ENCODE assay signal across 24 mouse cellular contexts in genomic region chr2:127376423-127377051, GRCm38 (mm10). TPM values are rescaled to one million over a fixed set of nuclear protein-coding genes. Genes with fewer than 3 reads are reported as not detected.
DNase-seq lines count a peak whose midpoint lies in the region; ATAC-seq lines count a peak whose summit lies in the region.
"Had no signal": no experiment of that assay in that cellular context is flagged by ENCODE, and none has a peak within 500 bp of the region (broad histone marks: within the 10 kb centered on the region; RNA-seq: fewer than 3 reads in every experiment).

No protein-coding gene starts in this region.

- no peak overlapping the region for H3K4me2 ChIP-seq in kidney, embryonic 15.5 days
- peak overlapping the region; percentile 63 for H3K4me2 ChIP-seq in liver, embryonic 16.5 days (ENCODE audit: low read depth, low read length)
- no peak overlapping the region for H3K4me2 ChIP-seq in midbrain, embryonic 16.5 days (ENCODE audit: low read length)
- H3K4me2 ChIP-seq: embryonic facial prominence, embryonic 12.5 days; hindbrain, embryonic 13.5 days; neural tube, embryonic 12.5 days had no signal

- no peak for ATAC-seq in kidney, embryonic 15.5 days (replicated peaks; ENCODE audit: low FRiP score)
- ATAC-seq in liver, embryonic 16.5 days (ENCODE audit: low read depth) = no peak
- no peak for ATAC-seq in midbrain, embryonic 16.5 days
- ATAC-seq: forebrain, embryonic 14.5 days; Patski had no signal

- peaks cover 22% of the 10 kb centered on the region for H3K4me1 ChIP-seq in kidney, embryonic 15.5 days
- H3K4me1 ChIP-seq in liver, embryonic 16.5 days (ENCODE audit: control insufficient read depth, low read depth, low read length) = peaks cover 73% of the 10 kb centered on the region
- H3K4me1 ChIP-seq in midbrain, embryonic 16.5 days (ENCODE audit: control insufficient read depth, insufficient read depth, low read length) = 0 out of 2 replicates have a peak, but pooled peaks cover 2% of the 10 kb centered on the region
- H3K4me1 ChIP-seq: embryonic facial prominence, embryonic 12.5 days had no signal

- 71% methylated on average over 6 of the region's 6 CpGs for WGBS in kidney, embryonic 15.5 days
- WGBS in liver, embryonic 16.5 days (ENCODE audit: insufficient replicate concordance) = 72% methylated on average over 6 of the region's 6 CpGs
- 80% methylated on average over 6 of the region's 6 CpGs for WGBS in midbrain, embryonic 16.5 days

- no peak overlapping the region for H3K27ac ChIP-seq in kidney, embryonic 15.5 days
- H3K27ac ChIP-seq in liver, embryonic 16.5 days (ENCODE audit: low read length) = no peak overlapping the region; the same call in 1 of the 2 replicates
- no peak overlapping the region for H3K27ac ChIP-seq in midbrain, embryonic 16.5 days (ENCODE audit: low read length)
- H3K27ac ChIP-seq: embryonic facial prominence, embryonic 12.5 days; gastrocnemius, adult 2 months; heart, embryonic 13.5 days; hindbrain, embryonic 13.5 days; neural tube, embryonic 12.5 days had no signal

- H3K9me3 ChIP-seq in kidney, embryonic 15.5 days (replicated peaks) = no peaks in the 10 kb centered on the region
- no peaks in the 10 kb centered on the region for H3K9me3 ChIP-seq in liver, embryonic 16.5 days (replicated peaks; ENCODE audit: control insufficient read depth, low read length)
- H3K9me3 ChIP-seq in midbrain, embryonic 16.5 days (replicated peaks; ENCODE audit: control insufficient read depth, low read length, poor library complexity, severe bottlenecking) = no peaks in the 10 kb centered on the region
- H3K9me3 ChIP-seq: embryonic facial prominence, embryonic 12.5 days; G1E; heart, embryonic 13.5 days; hindbrain, embryonic 13.5 days; neural tube, embryonic 12.5 days had no signal

- no peaks in the 10 kb centered on the region for H3K27me3 ChIP-seq in kidney, embryonic 15.5 days
- H3K27me3 ChIP-seq in liver, embryonic 16.5 days (ENCODE audit: control insufficient read depth, insufficient read depth, low read depth, low read length) = no peaks in the 10 kb centered on the region
- no peaks in the 10 kb centered on the region for H3K27me3 ChIP-seq in midbrain, embryonic 16.5 days (ENCODE audit: control insufficient read depth, insufficient read depth, low read depth, low read length)
- H3K27me3 ChIP-seq: embryonic facial prominence, embryonic 12.5 days; heart, embryonic 13.5 days; neural tube, embryonic 12.5 days; Patski had no signal

- H3K9ac ChIP-seq in kidney, embryonic 15.5 days = no peak overlapping the region
- H3K9ac ChIP-seq in liver, embryonic 16.5 days (ENCODE audit: low read depth, low read length) = peak overlapping the region; percentile 9
- no peak overlapping the region for H3K9ac ChIP-seq in midbrain, embryonic 16.5 days (ENCODE audit: low read depth, low read length)
- H3K9ac ChIP-seq: embryonic facial prominence, embryonic 12.5 days; heart, embryonic 13.5 days; hindbrain, embryonic 13.5 days; neural tube, embryonic 12.5 days had no signal

- H3K36me3 ChIP-seq in kidney, embryonic 15.5 days = no peaks in the 10 kb centered on the region
- no peaks in the 10 kb centered on the region for H3K36me3 ChIP-seq in liver, embryonic 16.5 days (ENCODE audit: control insufficient read depth, insufficient read depth)
- no peaks in the 10 kb centered on the region for H3K36me3 ChIP-seq in midbrain, embryonic 16.5 days (ENCODE audit: control insufficient read depth, insufficient read depth, low read length)
- H3K36me3 ChIP-seq: embryonic facial prominence, embryonic 12.5 days; G1E; heart, embryonic 13.5 days; hindbrain, embryonic 13.5 days; neural tube, embryonic 12.5 days had no signal

- H3K4me3 ChIP-seq in kidney, embryonic 15.5 days (replicated peaks) = no peak overlapping the region
- H3K4me3 ChIP-seq in liver, embryonic 16.5 days (ENCODE audit: low read depth, low read length) = no peak overlapping the region
- no peak overlapping the region for H3K4me3 ChIP-seq in midbrain, embryonic 16.5 days (ENCODE audit: low read depth, low read length)
- H3K4me3 ChIP-seq: embryonic facial prominence, embryonic 12.5 days; gastrocnemius, adult 2 months; heart, embryonic 13.5 days; hindbrain, embryonic 13.5 days; neural tube, embryonic 12.5 days had no signal

- peak; percentile 60 for DNase-seq in kidney, adult 11 months
- peak; percentile 55 for DNase-seq in kidney, postnatal 10 days
- peak; percentile 59 to 64 for DNase-seq in kidney, postnatal 36 days
- DNase-seq in layer of hippocampus, adult 9-11 months = no peak
- DNase-seq: adrenal gland, adult 8-10 months; cerebellum, adult 11-12 months; gastrocnemius, adult 2 months; heart, postnatal 14 days; right cerebral cortex, postnatal 25 days had no signal

RNA-seq across cellular contexts. Expression of gene Adra2b, which starts 13.5 kb away (rescaled TPM):
- 4.4 and 5.1 TPM in 2 replicates for polyA plus RNA-seq in kidney, embryonic 15.5 days (2015; fragmentation: Nextera tagmentation; extraction: Ambion mirVana)
- 16.7 and 19.2 TPM in 2 replicates for polyA plus RNA-seq in liver, embryonic 16.5 days (2015; fragmentation: Nextera tagmentation; extraction: Ambion mirVana)
- 0.20 and 0.21 TPM in 2 replicates for polyA plus RNA-seq in midbrain, embryonic 16.5 days (2015; fragmentation: Nextera tagmentation; extraction: Ambion mirVana)
- polyA plus RNA-seq: G1E, Patski had no signal

RNA-seq across cellular contexts. Expression of gene Astl, which starts 38.1 kb away (rescaled TPM):
- not detected in 2 replicates for polyA plus RNA-seq in kidney, embryonic 15.5 days (2015; fragmentation: Nextera tagmentation; extraction: Ambion mirVana)
- not detected in 2 replicates for polyA plus RNA-seq in liver, embryonic 16.5 days (2015; fragmentation: Nextera tagmentation; extraction: Ambion mirVana)
- polyA plus RNA-seq in midbrain, embryonic 16.5 days (2015; fragmentation: Nextera tagmentation; extraction: Ambion mirVana) = not detected in 2 replicates
- polyA plus RNA-seq: embryonic facial prominence, embryonic 12.5 days; forebrain, embryonic 14.5 days; frontal cortex, adult 2 months; G1E; heart, embryonic 13.5 days; hindbrain, embryonic 13.5 days; lung, embryonic 16.5 days; midbrain, embryonic 14.5 days; neural tube, embryonic 12.5 days; Patski; testis, adult 2 months; urinary bladder, adult 2 months had no signal

RNA-seq across cellular contexts. Expression of gene Dusp2, which starts 40.6 kb away (rescaled TPM):
- polyA plus RNA-seq in kidney, embryonic 15.5 days (2015; fragmentation: Nextera tagmentation; extraction: Ambion mirVana) = 8.8 and 9.0 TPM in 2 replicates
- 1.8 and 2.2 TPM in 2 replicates for polyA plus RNA-seq in liver, embryonic 16.5 days (2015; fragmentation: Nextera tagmentation; extraction: Ambion mirVana)
- polyA plus RNA-seq in midbrain, embryonic 16.5 days (2015; fragmentation: Nextera tagmentation; extraction: Ambion mirVana) = 10.8 and 15.6 TPM in 2 replicates
- polyA plus RNA-seq: G1E had no signal

RNA-seq across cellular contexts. Expression of gene Gpat2, which starts 48.5 kb away (rescaled TPM):
- polyA plus RNA-seq in kidney, embryonic 15.5 days (2015; fragmentation: Nextera tagmentation; extraction: Ambion mirVana) = 0.30 TPM in 2 replicates
- 0.28 and 0.38 TPM in 2 replicates for polyA plus RNA-seq in liver, embryonic 16.5 days (2015; fragmentation: Nextera tagmentation; extraction: Ambion mirVana)
- 0.12 and 0.23 TPM in 2 replicates for polyA plus RNA-seq in midbrain, embryonic 16.5 days (2015; fragmentation: Nextera tagmentation; extraction: Ambion mirVana)
- polyA plus RNA-seq: forebrain, embryonic 14.5 days; G1E had no signal
